Mouse (Mus musculus): ENCODE results near the gene Atp6v1fnb.

GRCm38 (mm10) chr6:29500810-29501209 lies 29.6 kb downstream of the Atp6v1fnb start:
- TF ChIP-seq HCFC1 (IDR thresholded peaks at IDR 0.05; ENCODE audit: borderline replicate concordance, insufficient read depth, low read length): no peak
- TF ChIP-seq CHD2 (IDR thresholded peaks at IDR 0.05; ENCODE audit: low read depth, low read length): no peak
- TF ChIP-seq ZNF384 (IDR thresholded peaks at IDR 0.05; ENCODE audit: low read depth, low read length): no peak
- no peak for TF ChIP-seq MAFK (IDR thresholded peaks at IDR 0.05; ENCODE audit: insufficient read depth, low read depth, low read length)
- TF ChIP-seq ZC3H11A (IDR thresholded peaks at IDR 0.05; ENCODE audit: borderline replicate concordance, low read depth, low read length): no peak

All from ES-E14 (cell line).